Mouse (Mus musculus) megakaryocyte, embryonic 14.5 days (primary cell): ENCODE data around the gene Atf7. TPM values are rescaled to one million over a fixed set of nuclear protein-coding genes. Genes with fewer than 3 reads are reported as not detected.

Experiments used
- H3K27me3 ChIP-seq: replicated peaks from 2 replicates; pipeline ENCODE3; 2012; ENCODE audit warnings: inconsistent platforms
- H3K36me3 ChIP-seq: replicated peaks from 2 replicates; pipeline ENCODE3; 2012; ENCODE audit warnings: low read length, inconsistent platforms, mixed read lengths
- H3K4me1 ChIP-seq: 2 replicates; pipeline ENCODE4 v1.6.1; 2012; ENCODE audit warnings: inconsistent platforms
- H3K4me3 ChIP-seq: replicated peaks from 2 replicates; pipeline ENCODE3; 2012; ENCODE audit warnings: moderate library complexity, mild to moderate bottlenecking, inconsistent platforms
- H3K9me3 ChIP-seq: 2 replicates; pipeline ENCODE4 v1.6.1; 2012; ENCODE audit warnings: inconsistent platforms
- FLI1 ChIP-seq: IDR thresholded peaks from 2 replicates; pipeline ENCODE4 v1.6.1; 2012; ENCODE audit warnings: low read length, inconsistent platforms, mixed read lengths
- GATA1 ChIP-seq: IDR thresholded peaks from 3 replicates; pipeline ENCODE4 v1.6.1; 2012; ENCODE audit warnings: mixed read lengths, low read length, inconsistent platforms, borderline replicate concordance
- polyA plus RNA-seq: library from polyadenylated mRNA; stranded (reverse); fragments of >175 nt; gene quantifications from 2 replicates; pipeline ENCODE4 v1.2.3, GENCODE M21; 2012; ENCODE audit warnings: low replicate concordance; ENCODE audit not compliant: insufficient read depth

Gene Atf7
- polyA plus RNA-seq, 1 experiment: 4.5 TPM

- H3K27me3 ChIP-seq: no peaks in the 10 kb centered on the region
- peaks cover 16% of the 10 kb centered on the region for H3K4me1 ChIP-seq
- no peaks in the 10 kb centered on the region for H3K9me3 ChIP-seq
- H3K36me3 ChIP-seq: peaks cover 98% of the 10 kb centered on the region
- H3K4me3 ChIP-seq: no peak overlapping the region
- TF ChIP-seq GATA1: no peak
- no peak for TF ChIP-seq FLI1
Observed at GRCm38 (mm10) chr15:102485853-102486252, 139.4 kb downstream of the Atf7 start.

DNA sequence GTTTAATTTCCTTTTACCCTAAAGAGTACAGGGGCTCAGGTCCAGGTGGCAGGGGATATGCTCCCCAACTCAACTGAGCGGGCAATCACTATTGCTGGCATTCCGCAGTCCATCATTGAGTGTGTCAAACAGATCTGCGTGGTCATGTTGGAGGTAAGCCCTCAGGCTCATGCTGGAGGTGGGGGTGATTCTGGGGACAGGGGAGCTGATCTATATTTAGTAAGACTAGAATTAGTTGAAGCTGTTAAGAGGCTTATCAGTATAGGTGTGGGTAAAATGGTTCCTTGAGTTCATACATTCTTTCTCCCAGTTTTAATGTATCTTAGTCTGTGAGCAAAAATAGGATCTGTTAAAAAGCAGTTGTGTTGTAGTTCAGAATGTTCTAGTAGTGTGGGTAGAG is 142.1 kb downstream of the Atf7 start:
- Histone ChIP-seq H3K27me3 (no peaks in the 10 kb centered on the region), H3K36me3 (peaks cover 94% of the 10 kb centered on the region), H3K4me3 (no peak overlapping the region), H3K9me3 (no peaks in the 10 kb centered on the region), H3K4me1 (peaks cover 16% of the 10 kb centered on the region)
- TF ChIP-seq GATA1 (no peak), FLI1 (no peak)

Other genes with a start within 250 kb of the Atf7 start
- gene Sp1, start 219.3 kb downstream of the Atf7 start, polyA plus RNA-seq: 3.9 and 15.5 TPM in 2 replicates
- gene Amhr2, start 180.1 kb downstream of the Atf7 start, polyA plus RNA-seq: 0.37 TPM in 1 of 2 replicates, not detected in the other
- 978 and 1,945 TPM in 2 replicates for gene Prr13, start 166.4 kb downstream of the Atf7 start, polyA plus RNA-seq
- 254 and 404 TPM in 2 replicates for gene Pcbp2, start 154.9 kb downstream of the Atf7 start, polyA plus RNA-seq
- gene Gm10337, start 121.7 kb downstream of the Atf7 start, polyA plus RNA-seq: not detected in 2 replicates
- 2.3 and 5.9 TPM in 2 replicates for gene Map3k12, start 108.4 kb downstream of the Atf7 start, polyA plus RNA-seq
- 46.9 and 64.7 TPM in 2 replicates for gene Tarbp2, start 107.3 kb downstream of the Atf7 start, polyA plus RNA-seq
- 4.0 TPM in 1 of 2 replicates, not detected in the other for gene Npff, start 100.5 kb downstream of the Atf7 start, polyA plus RNA-seq
- gene Gm28047, start 397 bp downstream of the Atf7 start, polyA plus RNA-seq: not detected in 2 replicates
- gene Atp5g2, start 46.9 kb upstream of the Atf7 start, polyA plus RNA-seq: 10.2 and 125 TPM in 2 replicates
- gene Calcoco1, start 96.7 kb upstream of the Atf7 start, polyA plus RNA-seq: 6.7 and 23.2 TPM in 2 replicates